Mouse (Mus musculus): ENCODE data around the gene Myt1l. TPM values are rescaled to one million over a fixed set of nuclear protein-coding genes. Genes with fewer than 3 reads are reported as not detected.

Gene Myt1l
- total RNA-seq, 1 experiment from 2014 or later: not detected

GRCm38 (mm10) chr12:29854151-29854585 lies 326.0 kb downstream of the Myt1l start:
- no peak for ATAC-seq (replicated peaks; ENCODE audit: insufficient number of reproducible peaks, low FRiP score, low TSS enrichment, poor library complexity, severe bottlenecking)

- ATAC-seq (replicated peaks; ENCODE audit: insufficient number of reproducible peaks, low FRiP score, low TSS enrichment, poor library complexity, severe bottlenecking): no peak
Measured at GRCm38 (mm10) chr12:29855007-29855406, 326.8 kb downstream of the Myt1l start.

GRCm38 (mm10) chr12:29860986-29861385 lies 332.8 kb downstream of the Myt1l start:
- ATAC-seq (replicated peaks; ENCODE audit: insufficient number of reproducible peaks, low FRiP score, low TSS enrichment, poor library complexity, severe bottlenecking): no peak

GRCm38 (mm10) chr12:29868295-29868694 lies 340.1 kb downstream of the Myt1l start:
- no peak for ATAC-seq (replicated peaks; ENCODE audit: insufficient number of reproducible peaks, low FRiP score, low TSS enrichment, poor library complexity, severe bottlenecking)

GRCm38 (mm10) chr12:29868781-29869180 lies 340.6 kb downstream of the Myt1l start:
- no peak for ATAC-seq (replicated peaks; ENCODE audit: insufficient number of reproducible peaks, low FRiP score, low TSS enrichment, poor library complexity, severe bottlenecking)

GRCm38 (mm10) chr12:29872156-29872815 lies 344.1 kb downstream of the Myt1l start:
- no peak for ATAC-seq (replicated peaks; ENCODE audit: insufficient number of reproducible peaks, low FRiP score, low TSS enrichment, poor library complexity, severe bottlenecking)

- no peak for ATAC-seq (replicated peaks; ENCODE audit: insufficient number of reproducible peaks, low FRiP score, low TSS enrichment, poor library complexity, severe bottlenecking)
Measured at GRCm38 (mm10) chr12:29873281-29873772, 345.1 kb downstream of the Myt1l start.

GRCm38 (mm10) chr12:29877977-29878376 lies 349.8 kb downstream of the Myt1l start:
- no peak for ATAC-seq (replicated peaks; ENCODE audit: insufficient number of reproducible peaks, low FRiP score, low TSS enrichment, poor library complexity, severe bottlenecking)

- ATAC-seq (replicated peaks; ENCODE audit: insufficient number of reproducible peaks, low FRiP score, low TSS enrichment, poor library complexity, severe bottlenecking): no peak
Measured at GRCm38 (mm10) chr12:29882871-29883617, 354.9 kb downstream of the Myt1l start.

GRCm38 (mm10) chr12:29884376-29884775 lies 356.2 kb downstream of the Myt1l start:
- ATAC-seq (replicated peaks; ENCODE audit: insufficient number of reproducible peaks, low FRiP score, low TSS enrichment, poor library complexity, severe bottlenecking): no peak

GRCm38 (mm10) chr12:29894669-29895068 lies 366.5 kb downstream of the Myt1l start:
- no peak for ATAC-seq (replicated peaks; ENCODE audit: insufficient number of reproducible peaks, low FRiP score, low TSS enrichment, poor library complexity, severe bottlenecking)

- ATAC-seq (replicated peaks; ENCODE audit: insufficient number of reproducible peaks, low FRiP score, low TSS enrichment, poor library complexity, severe bottlenecking): no peak
Measured at GRCm38 (mm10) chr12:29897533-29898085, 369.4 kb downstream of the Myt1l start.

GRCm38 (mm10) chr12:29904101-29904874 lies 376.1 kb downstream of the Myt1l start:
- ATAC-seq (replicated peaks; ENCODE audit: insufficient number of reproducible peaks, low FRiP score, low TSS enrichment, poor library complexity, severe bottlenecking): no peak

GRCm38 (mm10) chr12:29907056-29907455 lies 378.9 kb downstream of the Myt1l start:
- no peak for ATAC-seq (replicated peaks; ENCODE audit: insufficient number of reproducible peaks, low FRiP score, low TSS enrichment, poor library complexity, severe bottlenecking)

- no peak for ATAC-seq (replicated peaks; ENCODE audit: insufficient number of reproducible peaks, low FRiP score, low TSS enrichment, poor library complexity, severe bottlenecking)
Measured at GRCm38 (mm10) chr12:29916139-29916538, 388.0 kb downstream of the Myt1l start.

- no peak for ATAC-seq (replicated peaks; ENCODE audit: insufficient number of reproducible peaks, low FRiP score, low TSS enrichment, poor library complexity, severe bottlenecking)
Measured at GRCm38 (mm10) chr12:29916807-29917206, 388.6 kb downstream of the Myt1l start.

GRCm38 (mm10) chr12:29920298-29920697 lies 392.1 kb downstream of the Myt1l start:
- ATAC-seq (replicated peaks; ENCODE audit: insufficient number of reproducible peaks, low FRiP score, low TSS enrichment, poor library complexity, severe bottlenecking): no peak

- ATAC-seq (replicated peaks; ENCODE audit: insufficient number of reproducible peaks, low FRiP score, low TSS enrichment, poor library complexity, severe bottlenecking): no peak
Measured at GRCm38 (mm10) chr12:29921481-29921880, 393.3 kb downstream of the Myt1l start.

- no peak for ATAC-seq (replicated peaks; ENCODE audit: insufficient number of reproducible peaks, low FRiP score, low TSS enrichment, poor library complexity, severe bottlenecking)
Measured at GRCm38 (mm10) chr12:29926896-29927295, 398.7 kb downstream of the Myt1l start.

Measured in monocyte, adult 5-6 weeks (primary cell).